Mouse (Mus musculus) C2C12 (cell line): Measurements from ENCODE around the gene Ppp1r12b. TPM values are rescaled to one million over a fixed set of nuclear protein-coding genes. Genes with fewer than 3 reads are reported as not detected.

Source experiments
- H3K27me3 ChIP-seq: one replicate; pipeline ENCODE4 v1.6.1; 2011; ENCODE audit not compliant: control insufficient read depth, insufficient read depth, insufficient read length
- H3K36me3 ChIP-seq: one replicate; pipeline ENCODE4 v1.6.1; 2011; ENCODE audit not compliant: control insufficient read depth, insufficient read depth
- H3K4me3 ChIP-seq: one replicate; pipeline ENCODE4 v1.5.1; 2011; ENCODE audit warnings: mild to moderate bottlenecking, control low read depth; ENCODE audit not compliant: poor library complexity, insufficient read depth, severe bottlenecking
- H3K79me2 ChIP-seq: one replicate; pipeline ENCODE4 v1.6.1; 2011; ENCODE audit not compliant: control insufficient read depth, insufficient read depth
- H3K79me3 ChIP-seq: one replicate; pipeline ENCODE4 v1.6.1; 2011; ENCODE audit warnings: low read depth, control low read depth
- H3ac ChIP-seq: one replicate; pipeline ENCODE3; 2011; ENCODE audit warnings: low read depth; ENCODE audit not compliant: control insufficient read depth, insufficient read length
- CEBPB ChIP-seq: IDR thresholded peaks from one replicate; pipeline ENCODE4 v1.6.1; 2011; ENCODE audit warnings: low read depth, mild to moderate bottlenecking, control low read depth, moderate library complexity
- CTCF ChIP-seq: IDR thresholded peaks from one replicate; pipeline ENCODE4 v1.5.1; 2011; ENCODE audit not compliant: control insufficient read depth, insufficient read depth, insufficient read length
- FOSL1 ChIP-seq: IDR thresholded peaks from one replicate; pipeline ENCODE4 v1.8.0; 2011; ENCODE audit warnings: mild to moderate bottlenecking, low read length; ENCODE audit not compliant: poor library complexity, insufficient read depth, severe bottlenecking
- MAX ChIP-seq: IDR thresholded peaks from one replicate; pipeline ENCODE4 v1.6.1; 2011; ENCODE audit warnings: mild to moderate bottlenecking, control low read depth
- MYOD1 ChIP-seq: IDR thresholded peaks from one replicate; pipeline ENCODE4 v1.6.1; 2011; ENCODE audit warnings: low read depth; ENCODE audit not compliant: control insufficient read depth, insufficient read length
- MYOG ChIP-seq: IDR thresholded peaks from one replicate; pipeline ENCODE4 v1.6.1; 2011; ENCODE audit not compliant: control insufficient read depth, insufficient read length; ENCODE audit errors: extremely low read depth
- USF1 ChIP-seq: IDR thresholded peaks from one replicate; pipeline ENCODE4 v1.6.1; 2011; ENCODE audit warnings: low read depth, mild to moderate bottlenecking, control low read depth, moderate library complexity
- polyA plus RNA-seq: library from polyadenylated mRNA; unstranded; fragments of >200 nt; fragmentation: generic; extraction: Trizol; gene quantifications from one replicate; pipeline ENCODE4 v1.2.1, GENCODE M21; 2012; ENCODE audit warnings: missing spikeins

Gene Ppp1r12b
- polyA plus RNA-seq, 1 experiment: 1.5 TPM

DNA sequence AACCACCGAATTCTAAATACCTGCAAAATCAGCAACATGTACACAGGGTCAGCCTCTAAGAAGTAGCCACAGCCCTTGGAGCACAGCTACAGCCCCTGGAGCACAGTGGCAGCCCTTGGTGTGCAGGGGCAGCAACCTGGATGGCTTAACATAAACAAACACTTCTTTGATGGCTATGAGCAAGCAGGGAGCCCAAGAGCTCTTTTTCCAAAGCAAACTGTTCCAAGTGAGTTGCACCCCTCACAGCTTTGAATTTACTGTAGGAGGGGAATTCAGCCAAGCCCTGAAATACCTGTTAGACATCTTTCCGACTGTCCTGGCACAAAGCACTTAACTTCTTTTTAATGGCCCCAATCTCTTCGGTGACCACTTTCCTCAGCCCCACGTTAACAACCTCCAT, 14.9 kb downstream of the Ppp1r12b start:
- peaks cover 4% of the 10 kb centered on the region for H3K79me3 ChIP-seq
- H3K4me3 ChIP-seq: no peak overlapping the region
- H3K79me2 ChIP-seq: peaks cover 19% of the 10 kb centered on the region
- no peak for TF ChIP-seq USF1
- no peak for TF ChIP-seq FOSL1
- TF ChIP-seq CTCF: no peak
- no peak for TF ChIP-seq MAX
- TF ChIP-seq MYOD1: no peak
- no peak for TF ChIP-seq CEBPB
- no peak for TF ChIP-seq MYOG
- H3K36me3 ChIP-seq: no peaks in the 10 kb centered on the region
- no peak overlapping the region for H3ac ChIP-seq
- H3K27me3 ChIP-seq: no peaks in the 10 kb centered on the region

DNA sequence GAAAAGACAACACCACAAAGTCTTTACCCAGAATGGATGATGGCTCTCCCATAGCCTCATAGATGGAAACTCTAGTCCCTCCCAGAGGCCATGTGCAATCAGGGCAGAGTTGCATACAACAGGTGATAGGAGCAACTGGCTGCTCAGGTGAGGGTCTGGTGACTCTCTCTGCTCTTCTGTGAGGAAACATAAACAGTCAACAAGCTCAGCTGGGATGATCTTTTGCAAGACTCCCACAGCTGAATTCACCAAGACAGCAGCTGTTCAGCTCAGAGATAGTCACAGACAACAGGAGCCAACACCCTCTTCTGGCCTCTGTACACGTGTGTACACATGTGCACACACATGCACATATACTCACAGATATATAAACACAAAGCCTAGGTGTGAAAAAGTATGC, 17.5 kb downstream of the Ppp1r12b start:
- no peak overlapping the region for H3ac ChIP-seq
- peaks cover 18% of the 10 kb centered on the region for H3K79me2 ChIP-seq
- TF ChIP-seq MAX (no peak), MYOG (no peak), FOSL1 (no peak), CEBPB (no peak)
- H3K27me3 ChIP-seq: no peaks in the 10 kb centered on the region
- H3K79me3 ChIP-seq: peaks cover 4% of the 10 kb centered on the region
- H3K4me3 ChIP-seq: no peak overlapping the region
- H3K36me3 ChIP-seq: no peaks in the 10 kb centered on the region

DNA sequence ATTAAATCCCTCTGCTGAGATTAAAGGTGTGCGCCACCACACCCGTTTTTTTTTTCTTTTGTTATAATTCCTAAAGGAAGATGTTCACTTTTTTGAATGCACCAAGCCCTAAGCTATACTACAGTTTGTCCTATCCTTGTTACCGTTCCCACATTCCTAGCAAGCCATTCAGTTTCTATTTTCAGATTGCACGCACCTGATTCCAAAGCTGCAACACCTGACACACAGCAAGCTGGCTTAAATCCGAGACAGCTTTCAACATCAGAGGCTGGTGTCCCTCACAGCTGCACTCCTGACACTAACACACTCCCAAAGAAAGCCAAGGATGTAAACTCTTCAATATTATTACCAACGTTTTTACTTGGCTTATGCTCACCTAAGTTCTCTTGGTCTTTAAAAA, 19.4 kb downstream of the Ppp1r12b start:
- Histone ChIP-seq H3K4me3 (no peak overlapping the region), H3K36me3 (no peaks in the 10 kb centered on the region), H3K79me2 (peaks cover 23% of the 10 kb centered on the region), H3K79me3 (peaks cover 4% of the 10 kb centered on the region), H3K27me3 (no peaks in the 10 kb centered on the region), H3ac (no peak overlapping the region)
- TF ChIP-seq FOSL1: no peak
- no peak for TF ChIP-seq CEBPB
- TF ChIP-seq MYOG: no peak
- no peak for TF ChIP-seq MYOD1
- TF ChIP-seq USF1: no peak

DNA sequence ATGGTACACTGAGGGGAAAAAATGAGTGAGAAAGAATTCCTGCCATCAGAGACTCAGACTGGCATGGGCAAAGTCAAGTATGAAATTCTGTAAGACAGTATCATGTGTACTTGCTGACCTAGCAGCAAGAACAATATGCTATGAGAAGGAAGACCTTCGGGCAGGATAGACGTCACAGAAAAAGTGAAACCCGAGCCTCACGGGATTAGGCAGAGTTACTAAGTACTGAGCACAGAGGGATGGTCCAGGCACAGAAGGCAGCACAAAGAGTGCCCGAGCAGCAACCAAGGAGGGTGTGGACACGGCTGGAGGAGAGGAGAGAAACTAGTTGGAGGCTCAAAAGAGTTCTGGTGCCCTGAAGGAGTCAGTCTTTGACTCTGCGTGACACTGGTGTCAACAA, 23.3 kb downstream of the Ppp1r12b start:
- Histone ChIP-seq H3K79me3 (peaks cover 2% of the 10 kb centered on the region), H3K4me3 (no peak overlapping the region), H3K36me3 (no peaks in the 10 kb centered on the region), H3ac (no peak overlapping the region), H3K27me3 (no peaks in the 10 kb centered on the region), H3K79me2 (peaks cover 14% of the 10 kb centered on the region)
- no peak for TF ChIP-seq CEBPB

DNA sequence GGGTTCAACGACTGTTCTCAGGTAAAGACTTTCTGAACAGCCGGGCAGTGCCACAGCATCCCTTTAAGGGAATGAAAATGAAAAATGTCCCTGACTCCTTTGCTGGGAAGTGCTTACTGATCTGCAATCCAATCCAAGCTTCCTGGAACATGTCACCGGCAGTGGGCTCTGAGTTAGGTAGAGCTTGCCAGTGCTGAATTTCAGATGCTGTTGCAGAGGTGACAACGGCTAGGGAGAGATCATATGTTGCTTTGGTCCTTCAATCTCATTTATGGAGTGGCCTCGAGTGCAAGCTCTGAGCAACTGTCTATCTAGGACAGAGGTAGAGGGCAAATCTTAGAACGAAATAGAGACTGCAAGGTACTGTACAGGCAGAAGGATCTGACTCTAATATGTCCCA, 36.7 kb downstream of the Ppp1r12b start:
- Histone ChIP-seq H3K36me3 (no peaks in the 10 kb centered on the region), H3K79me3 (peaks cover 2% of the 10 kb centered on the region), H3K27me3 (no peaks in the 10 kb centered on the region), H3K79me2 (peaks cover 5% of the 10 kb centered on the region), H3K4me3 (no peak overlapping the region), H3ac (no peak overlapping the region)
- no peak for TF ChIP-seq CTCF
- TF ChIP-seq MAX: no peak

DNA sequence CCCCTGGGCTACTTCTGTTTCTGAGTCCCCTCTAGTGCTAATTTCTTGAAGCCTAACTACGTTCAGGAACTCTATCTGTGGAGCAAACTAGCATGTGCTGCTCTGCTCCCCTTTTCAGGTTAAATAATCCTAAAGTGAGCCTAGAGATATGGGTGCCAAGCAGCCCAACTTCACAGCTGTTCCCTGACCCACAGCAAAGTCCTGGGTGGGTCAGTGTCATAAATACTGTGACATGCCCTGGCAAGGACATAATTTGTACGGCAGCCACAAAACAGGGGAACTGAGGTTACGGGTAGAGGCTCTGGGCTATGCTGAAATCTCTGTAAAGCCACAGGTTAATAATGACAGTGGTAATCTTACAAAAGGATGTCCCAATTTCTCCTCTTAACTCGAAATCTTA, 40.3 kb downstream of the Ppp1r12b start:
- TF ChIP-seq USF1 (no peak), MAX (no peak), MYOD1 (no peak), CTCF (no peak), FOSL1 (no peak), MYOG (no peak), CEBPB (no peak)
- H3K4me3 ChIP-seq: no peak overlapping the region
- H3ac ChIP-seq: no peak overlapping the region
- H3K79me3 ChIP-seq: peaks cover 7% of the 10 kb centered on the region
- H3K36me3 ChIP-seq: no peaks in the 10 kb centered on the region
- H3K79me2 ChIP-seq: peaks cover 26% of the 10 kb centered on the region
- no peaks in the 10 kb centered on the region for H3K27me3 ChIP-seq

DNA sequence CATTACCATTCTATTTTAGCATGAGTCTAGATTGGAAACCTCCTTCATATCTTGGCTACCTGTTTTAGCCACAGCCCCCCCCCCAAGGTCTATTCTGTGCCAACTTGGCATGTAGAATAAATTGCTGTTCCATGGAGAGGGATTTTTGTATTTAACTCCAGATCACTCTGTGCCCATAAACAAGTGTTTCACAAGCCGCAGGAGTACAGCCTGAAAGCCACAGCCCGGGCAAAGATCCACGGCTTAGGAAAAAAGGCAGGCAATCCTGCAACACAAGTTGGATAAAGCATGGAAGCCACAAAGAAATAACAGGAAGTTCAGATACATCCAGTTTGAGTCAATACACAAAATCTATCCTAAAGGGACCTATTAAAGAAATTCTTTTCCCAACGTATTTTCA, 42.2 kb downstream of the Ppp1r12b start:
- Histone ChIP-seq H3ac (no peak overlapping the region), H3K79me3 (peaks cover 7% of the 10 kb centered on the region), H3K79me2 (peaks cover 32% of the 10 kb centered on the region), H3K36me3 (no peaks in the 10 kb centered on the region), H3K4me3 (no peak overlapping the region), H3K27me3 (no peaks in the 10 kb centered on the region)
- TF ChIP-seq USF1 (no peak), MAX (no peak), MYOD1 (no peak), FOSL1 (no peak), CTCF (no peak)
